Mouse (Mus musculus) myocyte (in vitro differentiated cells): Measurements from ENCODE around the gene Marco. TPM values are rescaled to one million over a fixed set of nuclear protein-coding genes. Genes with fewer than 3 reads are reported as not detected.

ENCODE experiments used
- H3K27me3 ChIP-seq: one replicate; pipeline ENCODE4 v1.6.1; 2011; ENCODE audit not compliant: control insufficient read depth, insufficient read depth, insufficient read length
- H3K36me3 ChIP-seq: one replicate; pipeline ENCODE4 v1.6.1; 2011; ENCODE audit not compliant: control insufficient read depth, insufficient read depth
- H3K4me2 ChIP-seq: one replicate; pipeline ENCODE4 v1.6.1; 2011; ENCODE audit warnings: low read depth, control low read depth
- H3K4me3 ChIP-seq: one replicate; pipeline ENCODE4 v1.5.1; 2011; ENCODE audit warnings: mild to moderate bottlenecking, control low read depth, moderate library complexity
- H3K79me2 ChIP-seq: one replicate; pipeline ENCODE4 v1.6.1; 2011; ENCODE audit not compliant: control insufficient read depth, insufficient read depth
- H3ac ChIP-seq: one replicate; pipeline ENCODE4 v1.6.1; 2011; ENCODE audit not compliant: control insufficient read depth, insufficient read length
- CEBPB ChIP-seq: IDR thresholded peaks from 2 replicates; pipeline ENCODE4 v1.6.1; 2011; ENCODE audit warnings: mild to moderate bottlenecking, moderate library complexity; ENCODE audit not compliant: poor library complexity, insufficient read depth, severe bottlenecking
- E2F4 ChIP-seq: IDR thresholded peaks from one replicate; pipeline ENCODE4 v1.6.1; 2011; ENCODE audit warnings: mild to moderate bottlenecking, control low read depth, moderate library complexity; ENCODE audit not compliant: insufficient read depth
- MAX ChIP-seq: IDR thresholded peaks from one replicate; pipeline ENCODE4 v1.6.1; 2011; ENCODE audit warnings: low read depth, mild to moderate bottlenecking, control low read depth
- MYOD1 ChIP-seq, 3 experiments: IDR thresholded peaks; one replicate each; pipeline ENCODE4 v1.6.1; 2011; ENCODE audit warnings: control low read depth in 2 of 3, low read depth in 2 of 3, mild to moderate bottlenecking in 2 of 3, moderate library complexity in 1 of 3; ENCODE audit not compliant: insufficient read length in 2 of 3, control insufficient read depth in 1 of 3
- MYOG ChIP-seq, 3 experiments: IDR thresholded peaks; one replicate each; pipeline ENCODE4 v1.6.1; 2011; ENCODE audit warnings: control low read depth in 2 of 3, low read depth in 2 of 3, mild to moderate bottlenecking in 2 of 3; ENCODE audit not compliant: insufficient read length in 2 of 3, control insufficient read depth in 1 of 3, insufficient read depth in 1 of 3
- POLR2A ChIP-seq: IDR thresholded peaks from one replicate; pipeline ENCODE4 v1.6.1; 2011; ENCODE audit warnings: low read depth, mild to moderate bottlenecking, control low read depth, moderate library complexity; ENCODE audit not compliant: insufficient read length
- POLR2AphosphoS2 ChIP-seq: IDR thresholded peaks from one replicate; pipeline ENCODE4 v1.6.1; 2011; ENCODE audit warnings: low read depth, control low read depth; ENCODE audit not compliant: insufficient read length
- REST ChIP-seq: IDR thresholded peaks from one replicate; pipeline ENCODE4 v1.6.1; 2011; ENCODE audit warnings: mild to moderate bottlenecking, control low read depth, moderate library complexity; ENCODE audit not compliant: insufficient read depth, insufficient read length
- SRF ChIP-seq: IDR thresholded peaks from one replicate; pipeline ENCODE4 v1.6.1; 2011; ENCODE audit warnings: low read depth; ENCODE audit not compliant: control insufficient read depth, insufficient read length
- TCF12 ChIP-seq: IDR thresholded peaks from one replicate; pipeline ENCODE4 v1.6.1; 2011; ENCODE audit warnings: mild to moderate bottlenecking, control low read depth; ENCODE audit not compliant: poor library complexity, insufficient read depth, severe bottlenecking
- TCF3 ChIP-seq: IDR thresholded peaks from one replicate; pipeline ENCODE4 v1.6.1; 2011; ENCODE audit warnings: low read depth, control low read depth; ENCODE audit not compliant: insufficient read length
- USF1 ChIP-seq: IDR thresholded peaks from one replicate; pipeline ENCODE4 v1.6.1; 2011; ENCODE audit warnings: low read depth, mild to moderate bottlenecking, control low read depth, moderate library complexity
- polyA plus RNA-seq: library from polyadenylated mRNA; unstranded; fragments of >200 nt; fragmentation: generic; extraction: Trizol; gene quantifications from one replicate; pipeline ENCODE4 v1.2.1, GENCODE M21; 2012; ENCODE audit warnings: missing spikeins

Gene Marco
- polyA plus RNA-seq, 1 experiment, result not detected

- Histone ChIP-seq H3ac (no peak overlapping the region), H3K27me3 (no peaks in the 10 kb centered on the region), H3K79me2 (no peaks in the 10 kb centered on the region), H3K4me2 (no peak overlapping the region), H3K36me3 (no peaks in the 10 kb centered on the region), H3K4me3 (no peak overlapping the region)
- TF ChIP-seq REST (no peak), TCF3 (no peak), POLR2AphosphoS2 (no peak), CEBPB (no peak), MYOD1 (IDR thresholded peaks at IDR 0.05; ENCODE audit: control insufficient read depth in 1 of 3, insufficient read length in 2 of 3, low read depth in 2 of 3) (no peak), E2F4 (no peak), POLR2A (no peak), MAX (no peak), MYOG (IDR thresholded peaks at IDR 0.05; ENCODE audit: control insufficient read depth in 1 of 3, insufficient read depth in 1 of 3, insufficient read length in 2 of 3, low read depth in 2 of 3) (no peak), SRF (no peak)
These were observed 69.2 kb downstream of the Marco start for GRCm38 (mm10) chr1:120435591-120435990.

GRCm38 (mm10) chr1:120430171-120430570 is 74.7 kb downstream of the Marco start:
- peak in 1 of 3 experiments; percentile 10 for TF ChIP-seq MYOG (IDR thresholded peaks at IDR 0.05; ENCODE audit: control insufficient read depth in 1 of 3, insufficient read depth in 1 of 3, insufficient read length in 2 of 3, low read depth in 2 of 3)
- no peak for TF ChIP-seq E2F4

GRCm38 (mm10) chr1:120425587-120425986 is 79.2 kb downstream of the Marco start:
- Histone ChIP-seq H3K4me3 (no peak overlapping the region), H3K36me3 (no peaks in the 10 kb centered on the region), H3ac (no peak overlapping the region), H3K4me2 (no peak overlapping the region), H3K27me3 (peaks cover 5% of the 10 kb centered on the region), H3K79me2 (no peaks in the 10 kb centered on the region)
- TF ChIP-seq MAX (no peak), TCF3 (no peak), E2F4 (no peak), REST (no peak), USF1 (no peak), CEBPB (no peak), POLR2AphosphoS2 (no peak), POLR2A (no peak), SRF (no peak), TCF12 (no peak), MYOG (IDR thresholded peaks at IDR 0.05; ENCODE audit: control insufficient read depth in 1 of 3, insufficient read depth in 1 of 3, insufficient read length in 2 of 3, low read depth in 2 of 3) (no peak), MYOD1 (IDR thresholded peaks at IDR 0.05; ENCODE audit: control insufficient read depth in 1 of 3, insufficient read length in 2 of 3, low read depth in 2 of 3) (no peak)

More at GRCm38 (mm10) chr1:120430171-120430570, 74.7 kb downstream of the Marco start:
- no peaks in the 10 kb centered on the region for H3K79me2 ChIP-seq
- H3K4me2 ChIP-seq, result peak overlapping the region; percentile 66
- peaks cover 5% of the 10 kb centered on the region for H3K27me3 ChIP-seq
- no peak overlapping the region for H3K4me3 ChIP-seq
- no peaks in the 10 kb centered on the region for H3K36me3 ChIP-seq
- no peak overlapping the region for H3ac ChIP-seq

Other genes starting within 250 kb of the Marco start
- gene Steap3, start 232.3 kb downstream of the Marco start, polyA plus RNA-seq, result 33.7 TPM
- not detected for gene C1ql2, start 164.4 kb downstream of the Marco start, polyA plus RNA-seq
- gene En1, start 97.4 kb upstream of the Marco start, polyA plus RNA-seq, result 6.9 TPM